Mouse (Mus musculus) megakaryocyte, embryonic 14.5 days (primary cell): Measurements from ENCODE around the gene Fam124b. TPM values are rescaled to one million over a fixed set of nuclear protein-coding genes. Genes with fewer than 3 reads are reported as not detected.

ENCODE experiments used
- H3K27me3 ChIP-seq: replicated peaks from 2 replicates; pipeline ENCODE3; 2012; ENCODE audit warnings: inconsistent platforms
- H3K36me3 ChIP-seq: replicated peaks from 2 replicates; pipeline ENCODE3; 2012; ENCODE audit warnings: low read length, inconsistent platforms, mixed read lengths
- H3K4me1 ChIP-seq: 2 replicates; pipeline ENCODE4 v1.6.1; 2012; ENCODE audit warnings: inconsistent platforms
- H3K4me3 ChIP-seq: replicated peaks from 2 replicates; pipeline ENCODE3; 2012; ENCODE audit warnings: moderate library complexity, mild to moderate bottlenecking, inconsistent platforms
- H3K9me3 ChIP-seq: 2 replicates; pipeline ENCODE4 v1.6.1; 2012; ENCODE audit warnings: inconsistent platforms
- FLI1 ChIP-seq: IDR thresholded peaks from 2 replicates; pipeline ENCODE4 v1.6.1; 2012; ENCODE audit warnings: low read length, inconsistent platforms, mixed read lengths
- GATA1 ChIP-seq: IDR thresholded peaks from 3 replicates; pipeline ENCODE4 v1.6.1; 2012; ENCODE audit warnings: mixed read lengths, low read length, inconsistent platforms, borderline replicate concordance
- polyA plus RNA-seq: library from polyadenylated mRNA; stranded (reverse); fragments of >175 nt; gene quantifications from 2 replicates; pipeline ENCODE4 v1.2.3, GENCODE M21; 2012; ENCODE audit warnings: low replicate concordance; ENCODE audit not compliant: insufficient read depth

Fam124b gene
- not detected in 2 replicates for polyA plus RNA-seq

DNA sequence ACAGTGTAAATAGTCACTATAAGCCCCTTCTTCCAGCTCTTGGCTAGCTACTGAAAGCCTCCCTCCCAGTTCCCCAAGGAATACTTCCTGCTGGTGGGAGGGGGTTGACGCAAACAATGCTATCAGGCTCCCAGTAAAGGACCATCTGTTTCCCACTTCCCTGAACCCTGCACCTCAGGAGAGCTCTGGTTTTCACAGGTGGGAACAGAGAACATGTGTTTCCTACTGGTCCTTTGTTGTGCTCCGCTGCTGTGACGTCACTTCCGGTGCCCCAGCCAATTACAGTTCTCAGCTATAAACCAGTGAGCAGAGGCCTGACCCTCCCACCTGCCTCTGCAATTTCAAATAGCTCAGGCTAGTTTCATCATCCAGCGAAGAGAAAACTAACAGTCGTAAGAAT lies at the start of gene Fam124b:
TSS of gene Fam124b (minus strand) at position 206 of the 400 bp plus-strand sequence.
- Histone ChIP-seq H3K36me3 (no peaks in the 10 kb centered on the region), H3K4me3 (no peak within 1 kb of the TSS), H3K4me1 (peaks cover 14% of the 10 kb centered on the region), H3K9me3 (peaks cover 9% of the 10 kb centered on the region), H3K27me3 (no peaks in the 10 kb centered on the region)
- no peak for TF ChIP-seq FLI1
- TF ChIP-seq GATA1, result no peak

DNA sequence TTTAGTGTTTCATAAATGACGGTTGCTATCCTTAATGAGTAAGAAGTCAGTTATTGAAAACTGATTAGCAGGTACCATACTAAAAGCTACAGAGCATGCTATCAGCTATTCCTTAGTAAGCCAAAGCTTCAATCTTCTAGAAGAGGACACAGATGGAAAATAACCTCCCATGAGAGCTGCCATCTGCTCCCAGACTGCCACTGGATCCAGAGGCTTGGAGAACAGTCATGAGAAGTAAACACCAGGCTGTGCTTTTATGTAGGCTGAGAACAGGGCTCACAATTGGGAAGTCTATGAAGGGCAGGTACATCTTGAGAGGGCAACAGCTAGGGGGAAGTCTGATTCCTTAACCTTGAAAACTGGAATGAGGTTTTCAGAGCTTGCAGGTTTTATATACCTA lies 42.2 kb upstream of the Fam124b start:
- Histone ChIP-seq H3K4me3 (no peak overlapping the region), H3K4me1 (peaks cover 13% of the 10 kb centered on the region; the same call in 1 of the 2 replicates), H3K9me3 (no peaks in the 10 kb centered on the region), H3K27me3 (no peaks in the 10 kb centered on the region), H3K36me3 (peaks cover 27% of the 10 kb centered on the region)
- TF ChIP-seq FLI1 (no peak), GATA1 (no peak)

DNA sequence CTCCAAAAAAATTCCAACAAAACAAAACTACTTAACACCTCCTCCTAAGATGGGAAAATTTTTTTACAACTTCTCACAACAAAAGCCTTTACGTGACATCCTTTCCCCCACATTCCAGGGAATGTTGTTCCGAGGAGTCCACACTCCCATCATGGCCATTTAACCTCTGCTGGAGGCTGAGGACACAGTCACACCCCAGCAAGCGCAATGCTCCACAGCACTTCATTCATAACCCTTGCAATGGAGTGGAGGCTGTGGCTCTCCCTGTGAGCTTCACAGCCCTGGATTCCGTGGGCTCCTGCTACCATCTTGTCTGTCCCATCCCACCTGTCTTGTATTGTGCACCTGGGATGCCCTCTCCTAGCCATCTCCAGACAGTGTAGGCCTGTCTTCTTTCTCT lies 40.4 kb upstream of the Fam124b start:
- peaks cover 10% of the 10 kb centered on the region for H3K36me3 ChIP-seq
- no peak for TF ChIP-seq GATA1
- no peak for TF ChIP-seq FLI1
- H3K27me3 ChIP-seq, result no peaks in the 10 kb centered on the region
- no peaks in the 10 kb centered on the region for H3K9me3 ChIP-seq
- peaks cover 13% of the 10 kb centered on the region; the same call in 1 of the 2 replicates for H3K4me1 ChIP-seq
- H3K4me3 ChIP-seq, result no peak overlapping the region

DNA sequence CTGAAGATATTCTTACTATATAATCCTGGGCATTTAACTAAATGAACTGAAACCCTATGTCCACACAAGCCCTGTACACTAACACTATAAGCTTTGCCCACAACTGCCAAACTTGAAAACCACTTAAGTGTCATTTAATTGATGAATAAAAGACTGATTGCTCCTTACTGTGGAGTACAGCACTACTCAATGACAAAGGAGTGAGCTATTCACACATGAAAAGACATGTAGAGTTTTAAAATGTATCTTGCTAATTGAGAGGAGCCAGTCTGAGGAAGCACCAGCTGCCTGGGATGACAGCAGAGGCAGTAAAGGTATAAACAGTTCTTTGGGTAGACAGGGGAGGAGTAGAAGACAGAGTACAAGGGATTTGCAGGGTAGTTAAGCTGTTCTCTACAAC lies 35.0 kb upstream of the Fam124b start:
- Histone ChIP-seq H3K4me1 (0 out of 2 replicates have a peak, but pooled peaks cover 8% of the 10 kb centered on the region), H3K4me3 (no peak overlapping the region)
- TF ChIP-seq FLI1, result no peak
- TF ChIP-seq GATA1, result no peak

DNA sequence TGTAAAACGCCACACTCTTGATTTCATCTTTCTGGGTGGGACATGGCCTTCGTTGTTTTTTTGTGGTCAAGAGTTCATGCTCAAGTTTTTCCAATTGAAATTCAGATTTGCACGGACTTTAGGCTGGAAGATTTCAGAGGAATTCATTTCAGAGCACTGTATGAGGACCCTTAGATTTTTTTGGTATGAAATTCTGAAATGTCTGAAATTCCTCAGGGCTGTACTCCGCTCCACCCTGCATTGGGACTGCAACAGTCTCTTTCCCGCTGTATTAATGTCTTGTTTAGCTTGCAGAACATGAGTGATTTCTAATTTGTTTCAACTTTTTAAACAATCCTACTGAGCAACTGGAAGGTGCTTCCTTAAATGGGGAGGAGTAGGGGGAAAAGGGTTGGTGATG lies 32.0 kb upstream of the Fam124b start:
- Histone ChIP-seq H3K9me3 (no peaks in the 10 kb centered on the region), H3K4me3 (no peak overlapping the region), H3K27me3 (no peaks in the 10 kb centered on the region), H3K4me1 (0 out of 2 replicates have a peak, but pooled peaks cover 8% of the 10 kb centered on the region), H3K36me3 (no peaks in the 10 kb centered on the region)
- TF ChIP-seq FLI1 (no peak), GATA1 (no peak)

More for the DNA sequence above, 35.0 kb upstream of the Fam124b start:
- H3K9me3 ChIP-seq, result no peaks in the 10 kb centered on the region
- H3K36me3 ChIP-seq, result no peaks in the 10 kb centered on the region
- H3K27me3 ChIP-seq, result no peaks in the 10 kb centered on the region

DNA sequence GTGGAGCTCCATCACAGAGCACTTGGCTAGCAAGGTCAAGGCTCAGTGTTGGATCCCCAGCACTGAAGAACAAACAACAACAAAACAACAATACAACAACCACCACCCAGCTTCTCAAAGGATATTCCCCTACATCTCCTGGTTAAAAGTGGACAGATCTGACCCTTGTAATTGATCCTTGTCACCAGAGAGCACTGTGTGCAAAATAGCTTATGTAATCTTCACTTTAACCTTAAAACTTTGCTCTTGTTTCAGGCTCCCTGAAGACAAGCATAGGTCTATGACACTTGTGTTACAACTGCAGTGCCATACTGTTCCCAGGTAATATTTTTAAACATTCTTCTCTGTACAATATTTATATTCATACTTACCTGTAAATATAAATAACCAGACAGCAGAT lies 28.9 kb upstream of the Fam124b start:
- 0 out of 2 replicates have a peak, but pooled peaks cover 8% of the 10 kb centered on the region for H3K4me1 ChIP-seq
- no peaks in the 10 kb centered on the region for H3K36me3 ChIP-seq
- H3K4me3 ChIP-seq, result no peak overlapping the region
- H3K9me3 ChIP-seq, result no peaks in the 10 kb centered on the region
- H3K27me3 ChIP-seq, result no peaks in the 10 kb centered on the region
- TF ChIP-seq FLI1 (no peak), GATA1 (no peak)

DNA sequence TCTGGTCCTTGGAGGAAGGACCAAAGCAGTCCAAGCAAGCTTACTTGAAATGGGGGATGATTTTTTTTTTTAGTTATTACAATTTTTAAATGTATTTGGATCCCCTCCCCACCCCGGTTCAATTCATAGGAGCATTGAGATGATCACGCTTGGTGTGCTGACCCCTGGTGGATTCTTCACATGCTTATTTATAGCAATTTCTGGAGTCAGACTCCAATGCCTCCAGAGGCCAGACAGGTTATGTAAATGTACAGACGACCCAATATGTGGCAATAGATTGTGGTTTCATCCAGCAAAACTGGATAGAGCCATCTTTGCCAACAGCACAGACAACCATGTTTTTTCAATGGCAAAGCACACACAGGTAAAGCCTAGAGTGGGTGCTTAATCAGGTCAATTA lies 25.9 kb upstream of the Fam124b start:
- Histone ChIP-seq H3K4me1 (0 out of 2 replicates have a peak, but pooled peaks cover under 1% of the 10 kb centered on the region), H3K36me3 (no peaks in the 10 kb centered on the region), H3K27me3 (peaks cover 3% of the 10 kb centered on the region), H3K9me3 (no peaks in the 10 kb centered on the region), H3K4me3 (no peak overlapping the region)
- TF ChIP-seq GATA1 (no peak), FLI1 (no peak)

DNA sequence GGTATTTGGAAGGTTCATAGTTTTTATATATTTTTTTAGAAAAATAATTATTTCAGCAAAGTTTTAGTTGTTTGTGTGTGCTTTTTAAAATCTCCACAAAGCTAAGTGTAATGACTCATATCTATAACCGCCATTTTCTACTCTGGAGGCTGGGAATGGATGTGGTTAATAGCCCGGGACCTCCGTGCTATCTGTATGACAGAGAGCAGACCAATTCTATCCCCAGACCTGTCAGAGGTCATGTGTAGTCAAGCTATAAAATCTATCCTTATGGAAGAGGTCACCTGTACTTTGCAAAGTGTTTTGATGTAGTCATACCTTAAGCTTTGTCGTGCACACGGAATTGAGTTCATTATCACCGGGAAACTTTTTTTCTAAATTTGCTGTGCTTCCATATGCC lies 23.3 kb upstream of the Fam124b start:
- no peak for TF ChIP-seq FLI1
- no peak for TF ChIP-seq GATA1
- peaks cover 5% of the 10 kb centered on the region for H3K27me3 ChIP-seq
- H3K4me3 ChIP-seq, result no peak overlapping the region
- no peaks in the 10 kb centered on the region for H3K4me1 ChIP-seq
- no peaks in the 10 kb centered on the region for H3K36me3 ChIP-seq
- H3K9me3 ChIP-seq, result no peaks in the 10 kb centered on the region

DNA sequence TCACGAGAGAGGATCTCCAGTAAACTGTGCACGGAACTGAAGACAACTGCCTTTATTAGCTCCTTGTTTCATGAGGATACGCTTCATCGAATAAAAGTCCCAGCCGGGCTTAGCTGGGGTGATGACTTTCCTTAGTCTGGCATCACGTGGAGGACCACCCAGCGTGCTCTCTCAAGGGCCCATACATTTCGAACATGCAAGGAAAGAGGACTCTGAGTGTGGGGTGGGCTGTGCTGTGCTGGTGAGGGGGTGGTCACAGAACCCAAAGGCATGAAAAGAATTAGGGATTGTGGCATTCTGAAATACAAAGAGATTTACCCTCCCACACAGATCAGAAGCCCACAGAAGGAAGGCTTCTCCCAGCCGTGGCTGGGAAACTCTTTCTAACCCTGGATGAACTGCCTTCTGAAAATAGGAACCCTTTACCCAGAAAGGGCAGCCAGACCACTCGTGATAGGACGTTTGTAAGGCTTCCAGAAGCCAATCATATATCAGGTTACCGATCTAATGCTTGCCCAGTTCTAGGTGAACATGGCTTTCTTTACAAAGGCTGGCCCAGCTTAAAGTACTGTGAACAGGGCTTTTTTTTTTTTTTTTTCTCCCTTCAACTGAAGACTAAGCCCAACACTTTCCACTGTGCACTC lies 21.9 kb upstream of the Fam124b start:
- peaks cover 5% of the 10 kb centered on the region for H3K27me3 ChIP-seq
- TF ChIP-seq FLI1 (no peak), GATA1 (no peak)
- H3K9me3 ChIP-seq, result no peaks in the 10 kb centered on the region
- H3K36me3 ChIP-seq, result no peaks in the 10 kb centered on the region
- H3K4me1 ChIP-seq, result no peaks in the 10 kb centered on the region
- H3K4me3 ChIP-seq, result no peak overlapping the region

DNA sequence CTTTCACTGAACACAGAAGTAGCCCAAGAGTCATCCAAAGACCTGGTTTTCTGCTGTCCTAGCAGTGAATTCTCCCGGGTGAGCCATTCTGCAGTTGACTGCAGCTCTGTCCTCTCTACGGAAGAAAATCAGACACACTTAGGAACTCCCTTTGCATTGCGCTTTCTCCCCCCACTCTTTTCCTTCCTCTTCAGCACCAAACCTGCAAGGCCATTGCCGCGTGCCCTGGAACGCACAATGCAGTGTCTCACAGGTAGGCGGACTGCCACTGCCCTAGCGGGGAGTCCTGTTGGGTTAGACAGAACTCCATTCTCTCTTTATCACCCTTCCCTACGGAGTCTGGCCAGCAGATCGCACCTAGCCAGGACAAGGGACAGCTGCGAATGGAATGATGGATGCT lies 21.2 kb upstream of the Fam124b start:
- Histone ChIP-seq H3K9me3 (no peaks in the 10 kb centered on the region), H3K4me1 (no peaks in the 10 kb centered on the region)
- no peak for TF ChIP-seq GATA1
- TF ChIP-seq FLI1, result no peak

More for the DNA sequence above, 21.2 kb upstream of the Fam124b start:
- H3K36me3 ChIP-seq, result no peaks in the 10 kb centered on the region
- no peak overlapping the region for H3K4me3 ChIP-seq
- H3K27me3 ChIP-seq, result peaks cover 5% of the 10 kb centered on the region
